Mouse (Mus musculus): ENCODE measurements around the gene Cfhr1.

DNA sequence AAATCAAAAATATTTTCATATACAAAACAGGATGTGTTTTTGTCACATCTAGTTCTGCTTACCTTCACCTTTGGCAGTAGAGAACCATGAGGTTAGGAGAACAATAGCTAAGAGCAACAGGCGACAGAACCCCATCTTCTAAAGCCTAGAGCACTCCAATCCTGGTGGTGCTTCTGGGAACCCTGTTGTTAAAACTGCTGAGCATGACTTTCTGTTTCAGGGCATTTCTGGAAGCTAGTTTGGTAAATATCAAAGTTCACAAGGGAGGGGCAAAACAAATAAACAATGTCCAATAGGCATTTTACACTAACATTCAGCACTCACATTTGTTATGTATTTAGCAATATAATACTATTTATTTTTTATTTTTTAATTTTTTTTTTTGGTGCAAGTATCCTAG lies at the start of gene Cfhr1:
- TF ChIP-seq MAX (IDR thresholded peaks at IDR 0.05; ENCODE audit: low read depth) (no peak), MYOG (IDR thresholded peaks at IDR 0.05; ENCODE audit: control insufficient read depth in 1 of 3, insufficient read depth in 1 of 3, insufficient read length in 2 of 3, low read depth in 2 of 3) (no peak), POLR2A (IDR thresholded peaks at IDR 0.05; ENCODE audit: insufficient read length, low read depth) (no peak)
